In genomic region chr9:41852099-41852498, GRCm38 (mm10) we compare ENCODE assay signal across 19 mouse cellular contexts.
"Had no signal": no experiment of that assay in that cellular context is flagged by ENCODE, and none has a peak within 500 bp of the region (broad histone marks: within the 10 kb centered on the region; RNA-seq: fewer than 3 reads in every experiment).

No protein-coding gene starts in this region.

- H3K27ac ChIP-seq: intestine, embryonic 15.5 days; kidney, postnatal 0 days; layer of hippocampus, adult 2 months; left cerebral cortex, adult 2 months; limb, embryonic 12.5 days; liver, embryonic 13.5 days had no signal

- H3K4me3 ChIP-seq: intestine, embryonic 15.5 days; layer of hippocampus, adult 2 months; left cerebral cortex, adult 2 months; limb, embryonic 12.5 days; liver, embryonic 13.5 days had no signal

- H3K4me2 ChIP-seq: intestine, embryonic 15.5 days; limb, embryonic 12.5 days; liver, embryonic 13.5 days; midbrain, embryonic 11.5 days had no signal

- DNase-seq: kidney, adult 11 months; kidney, adult 9 months; kidney, postnatal 25 days; layer of hippocampus, postnatal 36 days; liver, embryonic 13.5 days; lung, adult 2 months; lung, postnatal 14 days; lung, postnatal 4 days; midbrain, embryonic 14.5 days; right cerebral cortex, adult 18-20 months; right cerebral cortex, postnatal 14 days; right cerebral cortex, postnatal 4 days; thymus, postnatal 36 days had no signal

- H3K27me3 ChIP-seq: intestine, embryonic 15.5 days; limb, embryonic 12.5 days; liver, embryonic 13.5 days had no signal

- H3K4me1 ChIP-seq: intestine, embryonic 15.5 days; liver, embryonic 13.5 days had no signal

- H3K9me3 ChIP-seq: intestine, embryonic 15.5 days; limb, embryonic 12.5 days; liver, embryonic 13.5 days had no signal

- H3K9ac ChIP-seq: intestine, embryonic 15.5 days; limb, embryonic 12.5 days; liver, embryonic 13.5 days had no signal

- H3K36me3 ChIP-seq: intestine, embryonic 15.5 days; limb, embryonic 12.5 days; liver, embryonic 13.5 days had no signal

- ATAC-seq: intestine, embryonic 15.5 days had no signal
